Comparison of ENCODE assay signal across 9 mouse cellular contexts in genomic region chr17:23770493-23770892, GRCm38 (mm10). TPM values are rescaled to one million over a fixed set of nuclear protein-coding genes. Genes with fewer than 3 reads are reported as not detected.
A peak's percentile ranks its signal among the peaks of the same experiment; 100 is the strongest.
DNase-seq lines count a peak whose midpoint lies in the region; ATAC-seq and TF ChIP-seq lines count a peak whose summit lies in the region.
"Had no signal": no experiment of that assay in that cellular context is flagged by ENCODE, and none has a peak within 500 bp of the region (broad histone marks: within the 10 kb centered on the region; RNA-seq: fewer than 3 reads in every experiment).

No protein-coding gene starts in this region.

- H3K27ac ChIP-seq in liver, adult 2 months (replicated peaks; ENCODE audit: insufficient read depth, low read depth, low read length): no peak overlapping the region
- no peak overlapping the region for H3K27ac ChIP-seq in cortical plate, adult 2 months (ENCODE audit: insufficient read depth, low read length)
- H3K27ac ChIP-seq in hindbrain, postnatal 0 days: peak overlapping the region; percentile 91
- peak overlapping the region; percentile 93 for H3K27ac ChIP-seq in midbrain, postnatal 0 days (ENCODE audit: low read depth, low read length)

- WGBS in liver, adult 2 months: 65% methylated on average over 2 of the region's 2 CpGs
- 8% methylated on average over 2 of the region's 2 CpGs for WGBS in hindbrain, postnatal 0 days
- WGBS in midbrain, postnatal 0 days: 0% methylated on average over 2 of the region's 2 CpGs

- DNase-seq in liver, adult 2 months (ENCODE audit: extremely low read depth, low read depth, low spot score): no peak
- DNase-seq in liver: no peak
- DNase-seq in hindbrain, postnatal 0 days (ENCODE audit: low spot score): no peak
- no peak for DNase-seq in midbrain, postnatal 0 days (ENCODE audit: low spot score)
- DNase-seq in right cerebral cortex, postnatal 10 days (ENCODE audit: low spot score in 2 of 2): no peak
- no peak for DNase-seq in urinary bladder, adult 18-20 months (ENCODE audit: low spot score in 2 of 2)
- DNase-seq in left cerebral cortex, postnatal 4 days: no peak
- DNase-seq: kidney, adult 8-10 months had no signal

- no peak for TF ChIP-seq CTCF in liver, adult 2 months (IDR thresholded peaks at IDR 0.05; ENCODE audit: low read depth, low read length)
- TF ChIP-seq CTCF in cortical plate, adult 2 months (IDR thresholded peaks at IDR 0.05; ENCODE audit: extremely low read depth, insufficient read depth, low read length): no peak
- no peak for TF ChIP-seq CTCF in hindbrain, postnatal 0 days (IDR thresholded peaks at IDR 0.05; ENCODE audit: low read depth)
- TF ChIP-seq CTCF in midbrain, postnatal 0 days (IDR thresholded peaks at IDR 0.05): no peak

- peak overlapping the region; percentile 83; the same call in 1 of the 2 replicates for H3K4me3 ChIP-seq in liver, adult 2 months (ENCODE audit: insufficient read depth, low read depth, low read length)
- H3K4me3 ChIP-seq in cortical plate, adult 2 months (ENCODE audit: insufficient read depth, low read length): peak overlapping the region; percentile 97
- peak overlapping the region; percentile 77 for H3K4me3 ChIP-seq in hindbrain, postnatal 0 days (ENCODE audit: low read length)
- H3K4me3 ChIP-seq in midbrain, postnatal 0 days (ENCODE audit: low read depth, low read length): peak overlapping the region; percentile 65

- no peaks in the 10 kb centered on the region for H3K36me3 ChIP-seq in liver, adult 2 months (ENCODE audit: control insufficient read depth, insufficient read depth, low read length)
- no peaks in the 10 kb centered on the region for H3K36me3 ChIP-seq in hindbrain, postnatal 0 days (ENCODE audit: insufficient read depth, low read length)
- no peaks in the 10 kb centered on the region for H3K36me3 ChIP-seq in midbrain, postnatal 0 days (ENCODE audit: insufficient read depth, low read length)

- H3K9me3 ChIP-seq in hindbrain, postnatal 0 days (ENCODE audit: low read length): no peaks in the 10 kb centered on the region
- no peaks in the 10 kb centered on the region for H3K9me3 ChIP-seq in midbrain, postnatal 0 days (ENCODE audit: low read length)

- no peak for ATAC-seq in hindbrain, postnatal 0 days
- ATAC-seq in midbrain, postnatal 0 days (ENCODE audit: low FRiP score): no peak

- H3K79me2 ChIP-seq in liver, adult 2 months (ENCODE audit: control insufficient read depth, insufficient read depth, low read length): no peaks in the 10 kb centered on the region

- H3K27me3 ChIP-seq in liver, adult 2 months (ENCODE audit: control insufficient read depth, insufficient read depth, low read length): no peaks in the 10 kb centered on the region
- no peaks in the 10 kb centered on the region for H3K27me3 ChIP-seq in hindbrain, postnatal 0 days (ENCODE audit: insufficient read depth, low read length)
- no peaks in the 10 kb centered on the region for H3K27me3 ChIP-seq in midbrain, postnatal 0 days (ENCODE audit: insufficient read depth, low read length)

- H3K9ac ChIP-seq in liver, adult 2 months (ENCODE audit: low read depth, low read length): no peak overlapping the region
- peak overlapping the region; percentile 85 for H3K9ac ChIP-seq in hindbrain, postnatal 0 days (replicated peaks; ENCODE audit: low read length)
- H3K9ac ChIP-seq in midbrain, postnatal 0 days (replicated peaks; ENCODE audit: low read length, poor library complexity, severe bottlenecking): peak overlapping the region; percentile 98

- TF ChIP-seq POLR2A in liver, adult 2 months (IDR thresholded peaks at IDR 0.05; ENCODE audit: extremely low read depth, insufficient read depth, low read length): no peak
- TF ChIP-seq POLR2A in cortical plate, adult 2 months (IDR thresholded peaks at IDR 0.05; ENCODE audit: extremely low read depth, insufficient read depth, low read length): no peak

- H3K4me2 ChIP-seq in hindbrain, postnatal 0 days (ENCODE audit: low read depth, low read length): peak overlapping the region; percentile 70
- peak overlapping the region; percentile 65 for H3K4me2 ChIP-seq in midbrain, postnatal 0 days (ENCODE audit: low read depth, low read length, poor library complexity, severe bottlenecking)

- peaks cover 4% of the 10 kb centered on the region; the same call in 1 of the 2 replicates for H3K4me1 ChIP-seq in liver, adult 2 months (ENCODE audit: control insufficient read depth, insufficient read depth, low read length)
- peaks cover 6% of the 10 kb centered on the region for H3K4me1 ChIP-seq in cortical plate, adult 2 months (ENCODE audit: control insufficient read depth, insufficient read depth, low read length)
- H3K4me1 ChIP-seq in hindbrain, postnatal 0 days (ENCODE audit: insufficient read depth, low read length): 0 out of 2 replicates have a peak, but pooled peaks cover 3% of the 10 kb centered on the region
- peaks cover 5% of the 10 kb centered on the region for H3K4me1 ChIP-seq in midbrain, postnatal 0 days (ENCODE audit: insufficient read depth, low read length)

- intact Hi-C loops in left cerebral cortex, postnatal 4 days (cut with DNase I): loop anchor here (10.0 kb wide), 1 partner anchor 194 kb away; no protein-coding TSS in a partner anchor

RNA-seq across cellular contexts. Expression of gene Flywch1, which starts 0.9 kb away (rescaled TPM):
- 11.1 and 12.6 TPM in 2 replicates for total RNA-seq in liver, adult 2 months (2014; rRNA removed)
- 13.8 and 14.2 TPM in 2 replicates for polyA plus RNA-seq in liver, adult 2 months (2012; rRNA removed)
- polyA plus RNA-seq in cortical plate, adult 2 months (2012; rRNA removed): 257 and 259 TPM in 2 replicates
- total RNA-seq in hindbrain, postnatal 0 days (2014; rRNA removed): 230 and 258 TPM in 2 replicates
- polyA plus RNA-seq in hindbrain, postnatal 0 days (2015; fragmentation: Nextera tagmentation; extraction: Ambion mirVana): 165 and 183 TPM in 2 replicates
- 248 and 253 TPM in 2 replicates for total RNA-seq in midbrain, postnatal 0 days (2014; rRNA removed)
- 188 TPM in 2 replicates for polyA plus RNA-seq in midbrain, postnatal 0 days (2015; fragmentation: Nextera tagmentation; extraction: Ambion mirVana)
- 10 to 100 TPM; 87.6 to 92.3 TPM for total RNA-seq in left cerebral cortex, postnatal 4 days (2021)

RNA-seq across cellular contexts. Expression of gene Flywch2, which starts 15.4 kb away (rescaled TPM):
- total RNA-seq in liver, adult 2 months (2014; rRNA removed): 1.5 and 1.8 TPM in 2 replicates
- polyA plus RNA-seq in liver, adult 2 months (2012; rRNA removed): 1.5 and 2.6 TPM in 2 replicates
- polyA plus RNA-seq in cortical plate, adult 2 months (2012; rRNA removed): 27.2 and 28.8 TPM in 2 replicates
- total RNA-seq in hindbrain, postnatal 0 days (2014; rRNA removed): 63.3 and 83.8 TPM in 2 replicates
- polyA plus RNA-seq in hindbrain, postnatal 0 days (2015; fragmentation: Nextera tagmentation; extraction: Ambion mirVana): 99.8 and 123 TPM in 2 replicates
- 94.8 and 96.5 TPM in 2 replicates for total RNA-seq in midbrain, postnatal 0 days (2014; rRNA removed)
- polyA plus RNA-seq in midbrain, postnatal 0 days (2015; fragmentation: Nextera tagmentation; extraction: Ambion mirVana): 128 and 133 TPM in 2 replicates
- 10 to 100 TPM; 19.4 to 20.2 TPM for total RNA-seq in left cerebral cortex, postnatal 4 days (2021)

RNA-seq across cellular contexts. Expression of gene Srrm2, which starts 19.8 kb away (rescaled TPM):
- total RNA-seq in liver, adult 2 months (2014; rRNA removed): 33.0 and 46.5 TPM in 2 replicates
- 177 and 316 TPM in 2 replicates for polyA plus RNA-seq in liver, adult 2 months (2012; rRNA removed)
- 640 and 696 TPM in 2 replicates for polyA plus RNA-seq in cortical plate, adult 2 months (2012; rRNA removed)
- 133 and 144 TPM in 2 replicates for total RNA-seq in hindbrain, postnatal 0 days (2014; rRNA removed)
- 419 and 436 TPM in 2 replicates for polyA plus RNA-seq in hindbrain, postnatal 0 days (2015; fragmentation: Nextera tagmentation; extraction: Ambion mirVana)
- 162 and 196 TPM in 2 replicates for total RNA-seq in midbrain, postnatal 0 days (2014; rRNA removed)
- polyA plus RNA-seq in midbrain, postnatal 0 days (2015; fragmentation: Nextera tagmentation; extraction: Ambion mirVana): 351 and 443 TPM in 2 replicates
- total RNA-seq in left cerebral cortex, postnatal 4 days (2021): 100 to 1,000 TPM; 518 to 552 TPM

RNA-seq across cellular contexts. Expression of gene Kremen2, which starts 24.9 kb away (rescaled TPM):
- not detected in 2 replicates for total RNA-seq in liver, adult 2 months (2014; rRNA removed)
- 0.06 TPM in 1 of 2 replicates, not detected in the other for polyA plus RNA-seq in liver, adult 2 months (2012; rRNA removed)
- 0.85 and 0.96 TPM in 2 replicates for polyA plus RNA-seq in cortical plate, adult 2 months (2012; rRNA removed)
- total RNA-seq in hindbrain, postnatal 0 days (2014; rRNA removed): 1.2 and 2.0 TPM in 2 replicates
- polyA plus RNA-seq in hindbrain, postnatal 0 days (2015; fragmentation: Nextera tagmentation; extraction: Ambion mirVana): 1.1 and 1.4 TPM in 2 replicates
- total RNA-seq in midbrain, postnatal 0 days (2014; rRNA removed): 0.38 and 2.5 TPM in 2 replicates
- polyA plus RNA-seq in midbrain, postnatal 0 days (2015; fragmentation: Nextera tagmentation; extraction: Ambion mirVana): 1.3 TPM in 2 replicates
- under 1 TPM; 0.46 to 0.87 TPM for total RNA-seq in left cerebral cortex, postnatal 4 days (2021)

RNA-seq across cellular contexts. Expression of gene Paqr4, which starts 29.8 kb away (rescaled TPM):
- total RNA-seq in liver, adult 2 months (2014; rRNA removed): 1.3 and 1.6 TPM in 2 replicates
- 3.1 and 3.7 TPM in 2 replicates for polyA plus RNA-seq in liver, adult 2 months (2012; rRNA removed)
- polyA plus RNA-seq in cortical plate, adult 2 months (2012; rRNA removed): 61.8 and 65.7 TPM in 2 replicates
- 102 and 120 TPM in 2 replicates for total RNA-seq in hindbrain, postnatal 0 days (2014; rRNA removed)
- 69.4 and 72.1 TPM in 2 replicates for polyA plus RNA-seq in hindbrain, postnatal 0 days (2015; fragmentation: Nextera tagmentation; extraction: Ambion mirVana)
- total RNA-seq in midbrain, postnatal 0 days (2014; rRNA removed): 83.6 and 103 TPM in 2 replicates
- polyA plus RNA-seq in midbrain, postnatal 0 days (2015; fragmentation: Nextera tagmentation; extraction: Ambion mirVana): 66.0 and 73.8 TPM in 2 replicates
- 10 to 100 TPM; 46.4 to 50.7 TPM for total RNA-seq in left cerebral cortex, postnatal 4 days (2021)

Comparison
In these comparisons a context has a peak if more than half of its experiments do, and no peak if none do; other contexts are left out.
1. H3K27ac ChIP-seq: peak in hindbrain, postnatal 0 days (single experiment) and midbrain, postnatal 0 days (single experiment); none in liver, adult 2 months (single experiment) and cortical plate, adult 2 months (single experiment).
2. Peak in every context shown above with its lines, with median percentiles within 50 percentile points of each other: H3K4me3 ChIP-seq.